Mouse (Mus musculus) cerebellum, postnatal 36 days (tissue): ENCODE data around the gene Gm15448.
"Not testable (repeated sequence)": the region's sequence is repeated elsewhere in the genome, so short reads cannot be mapped to it uniquely, and the experiment has no call there.

Experiments
- DNase-seq, 2 experiments: peaks; one replicate each; pipeline ENCODE4 v3.0.0; 2021 to 2022; ENCODE audit warnings: mixed read lengths in 2 of 2

Gm15448 gene

GRCm38 (mm10) chr7:3825599-3825998 lies at the start of gene Gm15448:
Gene Gm15448, minus strand, starts transcription at chr7:3825687.
- DNase-seq, result not testable (repeated sequence)

GRCm38 (mm10) chr7:3875032-3875431 lies 49.5 kb upstream of the Gm15448 start:
- not testable (repeated sequence) for DNase-seq

DNA sequence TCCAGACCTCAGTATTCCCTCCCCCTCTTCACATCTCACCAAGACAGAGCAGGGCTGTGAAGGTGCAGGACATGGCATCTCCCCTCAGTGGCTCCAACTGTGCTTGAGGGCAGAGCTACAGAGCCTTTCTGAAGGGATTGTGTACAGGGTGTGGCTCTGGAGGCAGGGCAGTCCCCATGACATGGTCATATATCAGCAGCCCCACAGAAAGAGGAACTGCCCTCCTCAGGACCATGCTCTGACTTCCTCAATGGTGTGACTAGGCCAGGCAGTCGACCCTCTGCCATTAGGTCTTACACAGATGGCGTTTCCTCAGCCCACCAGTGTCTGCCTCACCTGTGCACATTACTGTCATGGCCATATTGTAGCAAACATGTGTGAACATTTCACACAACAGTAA lies 19.5 kb upstream of the Gm15448 start, which contains the start of gene Pira2:
TSS of gene Pira2 (minus strand) at position 101 of the 400 bp plus-strand sequence.
- not testable (repeated sequence) for DNase-seq

DNA sequence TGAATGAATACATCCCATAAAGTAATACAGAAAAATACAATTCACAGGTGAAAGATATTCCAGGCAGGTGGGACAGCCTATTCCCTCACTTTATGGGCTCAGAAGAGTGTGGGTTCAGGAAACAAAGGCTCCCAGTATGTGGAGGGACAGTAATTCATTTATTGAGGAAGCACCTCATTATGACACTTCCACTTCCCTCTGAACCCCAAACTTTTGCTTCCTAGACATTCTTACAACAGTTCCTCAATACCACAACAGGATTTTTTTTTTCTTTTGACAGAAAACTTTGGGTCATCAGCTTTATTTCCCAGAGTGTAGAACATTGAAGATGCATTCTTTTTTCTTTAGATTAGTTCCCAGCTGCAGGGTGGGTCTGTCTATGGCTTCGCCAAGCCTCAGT lies 12.4 kb upstream of the Gm15448 start:
- not testable (repeated sequence) for DNase-seq

DNA sequence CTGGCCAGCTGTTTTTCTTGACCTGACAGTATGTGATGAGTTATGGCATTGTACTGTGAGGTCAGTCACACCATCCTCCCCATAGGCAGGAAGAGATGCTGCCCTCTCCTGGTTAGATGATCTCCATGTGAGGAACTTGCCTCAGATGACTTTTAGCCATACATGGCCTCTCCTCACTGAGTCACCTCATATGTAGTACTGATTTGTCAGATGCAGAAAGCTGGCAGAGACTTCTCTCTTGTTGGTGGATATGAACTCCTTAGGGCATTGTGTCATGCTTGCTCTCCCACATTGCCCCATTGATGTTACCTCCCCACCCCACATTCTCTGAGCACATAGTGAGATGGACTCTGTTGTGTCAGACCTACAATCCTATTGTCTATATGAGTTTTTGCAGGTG lies 5.1 kb upstream of the Gm15448 start:
- not testable (repeated sequence) for DNase-seq

- not testable (repeated sequence) for DNase-seq
These were observed 13.6 kb downstream of the Gm15448 start for GRCm38 (mm10) chr7:3811912-3812311.

GRCm38 (mm10) chr7:3802935-3803334 lies 22.6 kb downstream of the Gm15448 start:
- not testable (repeated sequence) for DNase-seq

DNA sequence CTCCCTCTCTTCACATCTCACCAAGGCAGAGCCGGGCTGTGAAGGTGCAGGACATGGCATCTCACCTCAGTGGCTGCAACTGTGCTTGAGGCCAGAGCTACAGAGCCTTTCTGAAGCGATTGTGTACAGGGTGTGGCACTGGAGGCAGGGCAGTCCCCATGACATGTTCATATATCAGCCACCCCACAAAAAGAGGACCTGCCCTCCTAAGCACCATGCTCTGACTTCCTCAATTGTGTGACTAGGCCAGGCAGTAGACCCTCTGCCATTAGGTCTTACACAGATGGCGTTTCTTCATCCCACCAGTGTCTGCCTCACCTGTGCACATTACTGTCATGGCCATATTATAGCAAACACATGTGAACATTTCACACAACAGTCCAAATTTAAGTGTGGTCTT lies 25.5 kb downstream of the Gm15448 start:
- DNase-seq, result not testable (repeated sequence)

DNA sequence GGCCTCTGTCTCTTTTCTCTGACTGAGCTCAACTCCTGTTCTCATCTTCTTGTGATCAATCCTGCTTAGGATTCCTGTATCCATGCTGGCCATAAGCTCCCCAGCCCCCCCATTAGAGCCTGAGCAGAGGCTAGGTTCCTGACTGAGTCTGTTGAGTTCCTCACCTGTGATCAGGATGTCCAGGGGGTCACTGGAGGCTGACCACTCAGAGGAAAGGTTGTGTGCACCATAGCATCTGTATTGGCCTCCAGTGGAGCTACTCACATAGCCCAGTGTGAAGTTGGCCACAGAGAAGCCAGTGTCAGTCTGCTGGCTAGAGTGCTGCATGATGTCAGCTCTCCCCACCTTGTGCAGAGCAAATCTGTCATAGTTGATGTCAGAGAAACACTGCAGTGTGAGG lies 29.2 kb downstream of the Gm15448 start:
- not testable (repeated sequence) for DNase-seq
